Mouse (Mus musculus): Measurements from ENCODE around the gene Stard8. TPM values are rescaled to one million over a fixed set of nuclear protein-coding genes. Genes with fewer than 3 reads are reported as not detected.

Gene Stard8
- polyA plus RNA-seq, 1 experiment from 2014 or later: 11.6 TPM

Other genes starting within 250 kb of the Stard8 start
- gene Ophn1, start 112.2 kb upstream of the Stard8 start, polyA plus RNA-seq (2014; fragmentation: Nextera tagmentation; extraction: Ambion mirVana): 17.4 and 18.4 TPM in 2 replicates
- 22.5 and 22.7 TPM in 2 replicates for gene Yipf6, start 66.9 kb upstream of the Stard8 start, polyA plus RNA-seq (2014; fragmentation: Nextera tagmentation; extraction: Ambion mirVana)
- gene Efnb1, start 132.9 kb downstream of the Stard8 start, polyA plus RNA-seq (2014; fragmentation: Nextera tagmentation; extraction: Ambion mirVana): 37.3 and 40.5 TPM in 2 replicates

Data from neural tube, embryonic 11.5 days (tissue).